ENCODE assay signal across 8 mouse cellular contexts in genomic region chr7:92903360-92904038, GRCm38 (mm10). TPM values are rescaled to one million over a fixed set of nuclear protein-coding genes. Genes with fewer than 3 reads are reported as not detected.
DNase-seq lines count a peak whose midpoint lies in the region; ATAC-seq lines count a peak whose summit lies in the region.

No protein-coding gene starts in this region.

- peak; percentile 89 for ATAC-seq in hindbrain, embryonic 12.5 days (ENCODE audit: low FRiP score)

- no peak overlapping the region for H3K27ac ChIP-seq in hindbrain, embryonic 12.5 days

- no peak overlapping the region for H3K9ac ChIP-seq in hindbrain, embryonic 12.5 days

- WGBS in hindbrain, embryonic 12.5 days: 51% methylated on average over 7 of the region's 7 CpGs

- no peaks in the 10 kb centered on the region for H3K36me3 ChIP-seq in hindbrain, embryonic 12.5 days

- no peak overlapping the region for H3K4me3 ChIP-seq in hindbrain, embryonic 12.5 days

- H3K9me3 ChIP-seq in hindbrain, embryonic 12.5 days (replicated peaks): no peaks in the 10 kb centered on the region

- H3K27me3 ChIP-seq in hindbrain, embryonic 12.5 days: no peaks in the 10 kb centered on the region

- DNase-seq in Muller cell, postnatal 12 days (ENCODE audit: inconsistent ontology term): peak; percentile 46
- DNase-seq in cerebellum, adult 9-10 months: peak; percentile 72
- peak; percentile 12 to 44 for DNase-seq in frontal cortex, postnatal 14 days (ENCODE audit: low spot score in 2 of 2)
- peak; percentile 46 to 47 for DNase-seq in layer of hippocampus, postnatal 14 days (ENCODE audit: low spot score in 2 of 2)
- peak; percentile 82 for DNase-seq in lung, postnatal 10 days
- DNase-seq in retina, embryonic 14.5 days (ENCODE audit: low spot score): peak; percentile 90
- peak; percentile 66 for DNase-seq in thymus, postnatal 25 days

- H3K4me2 ChIP-seq in hindbrain, embryonic 12.5 days (replicated peaks): no peak overlapping the region

- no peaks in the 10 kb centered on the region for H3K4me1 ChIP-seq in hindbrain, embryonic 12.5 days

RNA-seq across cellular contexts. Expression of gene Prcp, which starts 29.2 kb away (rescaled TPM):
- polyA plus RNA-seq in hindbrain, embryonic 12.5 days (2016; fragmentation: Nextera tagmentation; extraction: Ambion mirVana): 23.2 and 24.7 TPM in 2 replicates
- 10 to 100 TPM in 1 of 2 experiments, 1 to 10 TPM in 1; 8.8 to 10.9 TPM for total RNA-seq in layer of hippocampus, postnatal 14 days (2021)

RNA-seq across cellular contexts. Expression of gene Ddias, which starts 29.5 kb away (rescaled TPM):
- 13.3 and 13.5 TPM in 2 replicates for polyA plus RNA-seq in hindbrain, embryonic 12.5 days (2016; fragmentation: Nextera tagmentation; extraction: Ambion mirVana)
- total RNA-seq in layer of hippocampus, postnatal 14 days (2021): 1 to 10 TPM in 1 of 2 experiments, under 1 TPM in 1; 0.86 to 2.2 TPM

Comparison
In these comparisons a context has a peak if more than half of its experiments do, and no peak if none do; other contexts are left out.
1. DNase-seq: peak in every context shown above with its lines; median percentile 90 in retina, embryonic 14.5 days; 82 in lung, postnatal 10 days; 72 in cerebellum, adult 9-10 months; 66 in thymus, postnatal 25 days; 46 in layer of hippocampus, postnatal 14 days; 46 in Muller cell, postnatal 12 days; 28 in frontal cortex, postnatal 14 days.